Mouse (Mus musculus) c-Kit-negative CD71-positive TER-119-positive erythroid progenitor cells, embryonic 14.5 days (primary cell): ENCODE results near the gene C1rl.
"Not testable (repeated sequence)": the region's sequence is repeated elsewhere in the genome, so short reads cannot be mapped to it uniquely, and the experiment has no call there.

ENCODE experiments used
- DNase-seq: peaks from one replicate; pipeline ENCODE4 v3.0.0-alpha.2; 2013; ENCODE audit warnings: low read depth, low spot score

The C1rl gene

GRCm38 (mm10) chr6:124472801-124473200 is 20.1 kb upstream of the C1rl start:
- DNase-seq = peak; percentile 46

- no peak for DNase-seq
Observed at GRCm38 (mm10) chr6:124474621-124475020, 18.3 kb upstream of the C1rl start.

- DNase-seq = not testable (repeated sequence)
Observed at GRCm38 (mm10) chr6:124475335-124476075, 17.4 kb upstream of the C1rl start.

- no peak for DNase-seq
Observed at GRCm38 (mm10) chr6:124476216-124476615, 16.7 kb upstream of the C1rl start.

GRCm38 (mm10) chr6:124476796-124477195 is 16.1 kb upstream of the C1rl start:
- DNase-seq = no peak

GRCm38 (mm10) chr6:124477221-124477655 is 15.7 kb upstream of the C1rl start:
- no peak for DNase-seq

- DNase-seq = no peak
Observed at GRCm38 (mm10) chr6:124477922-124478651, 14.8 kb upstream of the C1rl start.

GRCm38 (mm10) chr6:124478874-124479572 is 13.9 kb upstream of the C1rl start:
- no peak for DNase-seq

GRCm38 (mm10) chr6:124479573-124479930 is 13.4 kb upstream of the C1rl start:
- no peak for DNase-seq

GRCm38 (mm10) chr6:124480295-124480694 is 12.6 kb upstream of the C1rl start:
- DNase-seq = peak; percentile 16

- DNase-seq = no peak
Observed at GRCm38 (mm10) chr6:124481571-124481970, 11.3 kb upstream of the C1rl start.

- not testable (repeated sequence) for DNase-seq
Observed at GRCm38 (mm10) chr6:124483831-124484230, 9.1 kb upstream of the C1rl start.

- no peak for DNase-seq
Observed at GRCm38 (mm10) chr6:124484851-124485250, 8.1 kb upstream of the C1rl start.

GRCm38 (mm10) chr6:124485414-124486144 is 7.3 kb upstream of the C1rl start:
- no peak for DNase-seq

GRCm38 (mm10) chr6:124487509-124487908 is 5.4 kb upstream of the C1rl start:
- DNase-seq = no peak

GRCm38 (mm10) chr6:124488952-124489351 is 4.0 kb upstream of the C1rl start:
- DNase-seq = no peak

- no peak for DNase-seq
Observed at GRCm38 (mm10) chr6:124491427-124491826, 1.5 kb upstream of the C1rl start.

GRCm38 (mm10) chr6:124493886-124494285 is 973 bp downstream of the C1rl start:
- DNase-seq = no peak

GRCm38 (mm10) chr6:124496054-124496453 is 3.1 kb downstream of the C1rl start:
- no peak for DNase-seq

- DNase-seq = no peak
Observed at GRCm38 (mm10) chr6:124499914-124500566, 7.1 kb downstream of the C1rl start.

- no peak for DNase-seq
Observed at GRCm38 (mm10) chr6:124501473-124501872, 8.6 kb downstream of the C1rl start.
